Comparison of ENCODE assay signal across 24 mouse cellular contexts in genomic region chr12:8546801-8547200, GRCm38 (mm10). TPM values are rescaled to one million over a fixed set of nuclear protein-coding genes. Genes with fewer than 3 reads are reported as not detected.
DNase-seq lines count a peak whose midpoint lies in the region; ATAC-seq and TF ChIP-seq lines count a peak whose summit lies in the region.
"Had no signal": no experiment of that assay in that cellular context is flagged by ENCODE, and none has a peak within 500 bp of the region (broad histone marks: within the 10 kb centered on the region; RNA-seq: fewer than 3 reads in every experiment).

No protein-coding gene starts in this region.

- 83% methylated on average over 6 of the region's 6 CpGs for WGBS in heart, embryonic 10.5 days

- H3K4me3 ChIP-seq in heart, embryonic 10.5 days = no peak overlapping the region
- no peak overlapping the region for H3K4me3 ChIP-seq in bone marrow macrophage, adult 2 months (ENCODE audit: insufficient read depth, low read length)
- H3K4me3 ChIP-seq: embryonic facial prominence, embryonic 13.5 days; embryonic facial prominence, embryonic 15.5 days; erythroblast, embryonic 14.5 days; forebrain, embryonic 10.5 days; forebrain, embryonic 12.5 days had no signal

- no peak for TF ChIP-seq POLR2A in bone marrow macrophage, adult 2 months (IDR thresholded peaks at IDR 0.05; ENCODE audit: borderline replicate concordance, low read depth, low read length)

- intact Hi-C loops in heart, postnatal 10 days (cut with DNase I) = loop anchor here (1.0 to 2.0 kb wide), 3 partner anchors 26 to 226 kb away; no protein-coding TSS in a partner anchor

- peaks cover 16% of the 10 kb centered on the region for H3K4me1 ChIP-seq in heart, embryonic 10.5 days
- H3K4me1 ChIP-seq in bone marrow macrophage, adult 2 months (ENCODE audit: control insufficient read depth, insufficient read depth, low read length) = peaks cover 28% of the 10 kb centered on the region
- H3K4me1 ChIP-seq: embryonic facial prominence, embryonic 13.5 days; embryonic facial prominence, embryonic 15.5 days; forebrain, embryonic 10.5 days; forebrain, embryonic 12.5 days had no signal

- no peaks in the 10 kb centered on the region for H3K27me3 ChIP-seq in heart, embryonic 10.5 days (ENCODE audit: insufficient read depth, poor library complexity, severe bottlenecking)
- H3K27me3 ChIP-seq: embryonic facial prominence, embryonic 13.5 days; embryonic facial prominence, embryonic 15.5 days; forebrain, embryonic 12.5 days; Patski had no signal

- H3K9me3 ChIP-seq in heart, embryonic 10.5 days = no peaks in the 10 kb centered on the region
- H3K9me3 ChIP-seq: embryonic facial prominence, embryonic 13.5 days; embryonic facial prominence, embryonic 15.5 days; forebrain, embryonic 10.5 days; forebrain, embryonic 12.5 days; G1E had no signal

- no peaks in the 10 kb centered on the region for H3K36me3 ChIP-seq in heart, embryonic 10.5 days
- H3K36me3 ChIP-seq: embryonic facial prominence, embryonic 13.5 days; embryonic facial prominence, embryonic 15.5 days; forebrain, embryonic 10.5 days; forebrain, embryonic 12.5 days; G1E had no signal

- H3K27ac ChIP-seq in heart, embryonic 10.5 days = peak overlapping the region; percentile 42; the same call in 1 of the 2 replicates
- H3K27ac ChIP-seq in bone marrow macrophage, adult 2 months (ENCODE audit: insufficient read depth, low read depth, low read length) = peak overlapping the region; percentile 58
- H3K27ac ChIP-seq: embryonic facial prominence, embryonic 13.5 days; embryonic facial prominence, embryonic 15.5 days; forebrain, embryonic 10.5 days; forebrain, embryonic 12.5 days had no signal

- ATAC-seq in megakaryocyte-erythroid progenitor cell, adult 5-6 weeks (replicated peaks; ENCODE audit: low FRiP score, low TSS enrichment, poor library complexity, severe bottlenecking) = 0 out of 2 replicates have a peak, but pooled peaks have one; percentile 6

- no peak for TF ChIP-seq CTCF in bone marrow macrophage, adult 2 months (IDR thresholded peaks at IDR 0.05; ENCODE audit: low read depth, low read length)

- no peak for DNase-seq in heart, embryonic 10.5 days (ENCODE audit: low spot score)
- DNase-seq in heart, postnatal 10 days = no peak
- DNase-seq in R1 (ENCODE audit: low read depth, low spot score) = peak; percentile 63
- no peak for DNase-seq in urinary bladder, adult 2 months (ENCODE audit: low spot score)
- no peak for DNase-seq in cerebellum, adult 9-10 months
- DNase-seq in T-cell, adult 2 months (ENCODE audit: low spot score) = no peak

RNA-seq across cellular contexts. Expression of gene Rhob, which starts 47.0 kb away (rescaled TPM):
- 33.7 and 42.1 TPM in 2 replicates for polyA plus RNA-seq in heart, embryonic 10.5 days (2016; fragmentation: Nextera tagmentation; extraction: Ambion mirVana)
- 100 to 1,000 TPM; 167 to 177 TPM for total RNA-seq in heart, postnatal 10 days (2021)
- 50.1 and 50.3 TPM in 2 replicates for polyA plus RNA-seq in bone marrow macrophage, adult 2 months (2012; ENCODE audit: insufficient read depth, insufficient read length, missing spikeins)
- 4.2 and 5.1 TPM in 2 replicates for total RNA-seq in megakaryocyte-erythroid progenitor cell, adult 5-6 weeks (2014; fragmentation: Nextera tagmentation)
- 23.1 TPM in 2 replicates for total RNA-seq in megakaryocyte-erythroid progenitor cell, adult 5-6 weeks (2017)
- polyA plus RNA-seq in urinary bladder, adult 2 months (2012; rRNA removed) = 189 and 223 TPM in 2 replicates

RNA-seq across cellular contexts. Expression of gene Slc7a15, which starts 52.1 kb away (rescaled TPM):
- polyA plus RNA-seq in heart, embryonic 10.5 days (2016; fragmentation: Nextera tagmentation; extraction: Ambion mirVana) = not detected in 2 replicates
- not detected for total RNA-seq in heart, postnatal 10 days (2021)
- polyA plus RNA-seq in bone marrow macrophage, adult 2 months (2012; ENCODE audit: insufficient read depth, insufficient read length, missing spikeins) = not detected in 2 replicates
- not detected in 2 replicates for total RNA-seq in megakaryocyte-erythroid progenitor cell, adult 5-6 weeks (2014; fragmentation: Nextera tagmentation)
- total RNA-seq in megakaryocyte-erythroid progenitor cell, adult 5-6 weeks (2017) = not detected in 2 replicates
- polyA plus RNA-seq in urinary bladder, adult 2 months (2012; rRNA removed) = not detected in 2 replicates
- total RNA-seq: adrenal gland, adult 2 months; adrenal gland, postnatal 25 days; adrenal gland, postnatal 4 days; common myeloid progenitor, adult 5-6 weeks; G1E had no signal
- polyA plus RNA-seq: adrenal gland, adult 2 months; C2C12; embryonic facial prominence, embryonic 11.5 days; embryonic facial prominence, embryonic 13.5 days; embryonic facial prominence, embryonic 15.5 days; erythroblast, embryonic 14.5 days; forebrain, embryonic 10.5 days; forebrain, embryonic 12.5 days; forebrain, embryonic 14.5 days; forebrain, embryonic 16.5 days; frontal cortex, adult 2 months; G1E had no signal
